Mouse (Mus musculus): Measurements from ENCODE around the gene Ptpn1.

DNA sequence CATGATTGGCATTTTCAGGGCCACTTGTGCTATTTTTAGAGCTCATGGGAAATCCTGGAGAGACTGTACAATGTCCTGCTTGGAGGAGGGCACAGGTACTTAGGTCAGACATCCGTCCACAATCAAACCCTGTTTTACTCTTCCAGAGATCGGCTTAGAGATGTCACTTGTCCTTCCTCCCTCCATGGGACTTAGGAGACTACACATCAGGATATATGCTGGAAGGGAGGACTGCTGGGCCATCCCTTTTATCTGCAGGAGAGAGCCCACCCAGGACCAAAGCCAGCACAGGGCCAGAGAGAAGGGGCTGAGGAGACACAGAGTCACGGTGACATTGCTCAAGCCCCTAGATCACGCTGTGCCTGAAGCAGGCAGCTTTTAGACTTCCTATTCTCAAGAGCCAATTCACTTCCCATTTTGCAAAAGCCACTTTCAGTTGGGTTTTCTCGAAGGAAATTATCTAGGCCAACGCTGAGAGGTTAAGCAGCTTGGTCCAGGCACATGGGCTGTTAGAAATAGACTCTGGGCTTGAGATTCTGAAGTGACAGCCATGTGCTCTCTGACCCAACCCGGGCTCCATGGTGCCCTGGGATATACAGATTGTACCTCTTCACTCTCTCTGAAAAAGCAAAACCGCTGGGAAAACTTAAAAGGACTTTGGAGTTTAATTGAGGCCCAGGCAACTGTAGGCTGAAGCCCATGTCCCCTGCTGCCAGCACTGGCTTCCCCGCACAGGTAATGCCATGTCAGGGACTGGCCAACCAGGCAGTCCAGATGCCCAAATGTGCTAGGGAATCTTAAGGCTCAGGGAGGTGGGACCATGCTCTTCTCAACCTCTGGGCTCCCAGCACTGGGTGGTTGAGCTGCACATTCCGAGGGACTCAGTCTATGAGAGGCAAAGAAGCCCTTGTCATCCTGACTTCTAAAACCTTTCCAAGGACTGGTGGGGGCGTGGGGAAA, 5.7 kb upstream of the Ptpn1 start:
- TF ChIP-seq CTCF (conservative IDR thresholded peaks at IDR 0.05; ENCODE audit: low read length) (no peak), NANOG (IDR thresholded peaks at IDR 0.05; ENCODE audit: borderline replicate concordance, low read length) (no peak), POU5F1 (IDR thresholded peaks at IDR 0.05; ENCODE audit: borderline replicate concordance, low read length) (no peak)

All from E14TG2a.4 (cell line).